ENCODE assay signal across 8 mouse cellular contexts in the genomic region with DNA sequence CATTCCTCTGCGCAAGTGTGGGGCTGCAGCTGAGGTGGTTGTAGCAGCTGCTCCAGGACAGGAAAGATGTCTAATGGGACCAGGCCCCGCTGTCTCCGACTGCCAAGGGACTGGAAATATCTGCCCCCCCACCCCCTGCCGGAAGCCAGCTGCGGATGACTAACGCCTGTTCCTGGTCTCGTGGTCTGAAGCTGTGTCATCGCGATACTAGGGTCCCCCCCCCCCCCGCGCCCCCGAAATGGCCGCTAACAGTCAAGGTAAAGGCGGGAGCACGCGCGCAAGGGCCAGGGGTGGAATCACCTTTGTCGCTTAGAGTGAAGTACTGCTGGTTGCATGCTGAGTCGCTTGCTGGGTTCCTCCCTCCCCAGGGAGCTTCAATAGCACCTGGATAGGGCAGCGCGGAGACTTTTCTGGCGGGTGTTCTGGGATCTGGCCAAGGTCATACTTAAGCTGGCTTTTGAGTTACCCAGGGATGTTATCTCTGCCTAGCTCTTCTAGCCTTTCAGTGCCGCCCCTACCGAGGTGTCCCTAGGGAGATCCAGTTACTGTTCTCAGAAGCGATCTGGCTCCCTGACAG. TPM values are rescaled to one million over a fixed set of nuclear protein-coding genes. Genes with fewer than 3 reads are reported as not detected.
DNase-seq lines count a peak whose midpoint lies in the region; ATAC-seq lines count a peak whose summit lies in the region.

A gene (plus strand): TSS at position 205 of the 577 bp plus-strand sequence.
A gene (minus strand): TSS at position 421 of the 577 bp plus-strand sequence.

- H3K4me3 ChIP-seq in heart, embryonic 14.5 days (ENCODE audit: control insufficient read depth in 1 of 2, insufficient read depth in 1 of 2, low read depth in 1 of 2, low read length in 2 of 2): peak within 1 kb of the TSS; percentile 53 to 89
- H3K4me3 ChIP-seq in liver, embryonic 11.5 days (ENCODE audit: low read depth, low read length): peak within 1 kb of the TSS; percentile 50

- H3K9ac ChIP-seq in heart, embryonic 14.5 days (ENCODE audit: low read length): peak within 1 kb of the TSS; percentile 81
- H3K9ac ChIP-seq in liver, embryonic 11.5 days (ENCODE audit: low read depth, low read length): peak within 1 kb of the TSS; percentile 63

- peak; percentile 91 for ATAC-seq in heart, embryonic 14.5 days (ENCODE audit: insufficient number of reproducible peaks, insufficient read depth, low FRiP score, low read depth)
- ATAC-seq in liver, embryonic 11.5 days (replicated peaks; ENCODE audit: low FRiP score): peak; percentile 90

- H3K4me1 ChIP-seq in heart, embryonic 14.5 days (ENCODE audit: control insufficient read depth in 2 of 2, insufficient read depth in 2 of 2, low read length in 2 of 2): no peaks in the 10 kb centered on the region
- H3K4me1 ChIP-seq in liver, embryonic 11.5 days (replicated peaks; ENCODE audit: control insufficient read depth, insufficient read depth, low read length): no peaks in the 10 kb centered on the region

- H3K9me3 ChIP-seq in heart, embryonic 14.5 days (ENCODE audit: control insufficient read depth, low read length): no peaks in the 10 kb centered on the region
- H3K9me3 ChIP-seq in liver, embryonic 11.5 days (ENCODE audit: control insufficient read depth, low read length): no peaks in the 10 kb centered on the region

- WGBS in heart, embryonic 14.5 days: 15% methylated on average over 21 of the region's 25 CpGs
- 8% methylated on average over 23 of the region's 25 CpGs for WGBS in liver, embryonic 11.5 days

- H3K27me3 ChIP-seq in heart, embryonic 14.5 days (ENCODE audit: control insufficient read depth, insufficient read depth, low read length): no peaks in the 10 kb centered on the region
- no peaks in the 10 kb centered on the region for H3K27me3 ChIP-seq in liver, embryonic 11.5 days (replicated peaks; ENCODE audit: control insufficient read depth, insufficient read depth, low read length)
- H3K27me3 ChIP-seq in splenic B cell, adult 2 months (ENCODE audit: control insufficient read depth, insufficient read depth, low read length, poor library complexity, severe bottlenecking): no peaks in the 10 kb centered on the region

- no peaks in the 10 kb centered on the region for H3K36me3 ChIP-seq in heart, embryonic 14.5 days (ENCODE audit: control insufficient read depth, insufficient read depth, low read length)
- no peaks in the 10 kb centered on the region for H3K36me3 ChIP-seq in liver, embryonic 11.5 days (ENCODE audit: control insufficient read depth, insufficient read depth, low read length)
- no peaks in the 10 kb centered on the region for H3K36me3 ChIP-seq in splenic B cell, adult 2 months (ENCODE audit: control insufficient read depth, insufficient read depth, low read length, poor library complexity, severe bottlenecking)

- H3K27ac ChIP-seq in heart, embryonic 14.5 days (replicated peaks in 1 of 2; ENCODE audit: control insufficient read depth in 1 of 2, insufficient read depth in 1 of 2, low read depth in 2 of 2, low read length in 2 of 2): peak within 1 kb of the TSS; percentile 92 to 99
- H3K27ac ChIP-seq in liver, embryonic 11.5 days (ENCODE audit: low read depth, low read length): peak within 1 kb of the TSS; percentile 83

- H3K4me2 ChIP-seq in heart, embryonic 14.5 days (ENCODE audit: low read length): peak within 1 kb of the TSS; percentile 60
- H3K4me2 ChIP-seq in liver, embryonic 11.5 days: peak within 1 kb of the TSS; percentile 59

- DNase-seq in CD8-positive naive resting alpha-beta T cell, adult 2 months (ENCODE audit: low read depth in 2 of 2, low spot score in 2 of 2): peak; percentile 51
- DNase-seq in c-Kit-negative CD71-positive TER-119-positive erythroid progenitor cells, embryonic 14.5 days (ENCODE audit: low read depth, low spot score): peak; percentile 43
- peak; percentile 35 for DNase-seq in fibroblast of lung, adult 2 months (ENCODE audit: low read depth)
- DNase-seq in kidney, postnatal 10 days: peak; percentile 90
- peak; percentile 79 for DNase-seq in liver, embryonic 11.5 days (ENCODE audit: low spot score)
- DNase-seq in naive thymus-derived CD4-positive, alpha-beta T cell, adult 2 months (ENCODE audit: low read depth): peak; percentile 84
- DNase-seq in splenic B cell, adult 2 months (ENCODE audit: low read depth, low spot score): peak; percentile 81

RNA-seq across cellular contexts. Expression of the first gene that starts in this region (rescaled TPM):
- polyA plus RNA-seq in heart, embryonic 14.5 days (2014; fragmentation: Nextera tagmentation; extraction: Ambion mirVana): 100 and 108 TPM in 2 replicates
- polyA plus RNA-seq in liver, embryonic 11.5 days (2014; fragmentation: Nextera tagmentation; extraction: Ambion mirVana): 46.3 and 50.5 TPM in 2 replicates

RNA-seq across cellular contexts. Expression of the second gene that starts in this region (rescaled TPM):
- polyA plus RNA-seq in heart, embryonic 14.5 days (2014; fragmentation: Nextera tagmentation; extraction: Ambion mirVana): 3.1 and 4.1 TPM in 2 replicates
- 0.62 and 1.5 TPM in 2 replicates for polyA plus RNA-seq in liver, embryonic 11.5 days (2014; fragmentation: Nextera tagmentation; extraction: Ambion mirVana)

Comparison
In these comparisons a context has a peak if more than half of its experiments do, and no peak if none do; other contexts are left out.
1. Peak in every context shown above with its lines: DNase-seq, ATAC-seq, H3K4me3 ChIP-seq and H3K27ac ChIP-seq.
2. DNase-seq: peak in every context shown above with its lines; median percentile 90 in kidney, postnatal 10 days; 84 in naive thymus-derived CD4-positive, alpha-beta T cell, adult 2 months; 81 in splenic B cell, adult 2 months; 79 in liver, embryonic 11.5 days; 51 in CD8-positive naive resting alpha-beta T cell, adult 2 months; 43 in c-Kit-negative CD71-positive TER-119-positive erythroid progenitor cells, embryonic 14.5 days; 35 in fibroblast of lung, adult 2 months.